Mouse (Mus musculus): Measurements from ENCODE around the gene Dglucy. TPM values are rescaled to one million over a fixed set of nuclear protein-coding genes. Genes with fewer than 3 reads are reported as not detected.
"Not testable (repeated sequence)": the region's sequence is repeated elsewhere in the genome, so short reads cannot be mapped to it uniquely, and the experiment has no call there.

Dglucy gene
- total and polyA plus RNA-seq, 3 experiments = 0.09 to 0.27 TPM; not detected in 1

GRCm38 (mm10) chr12:100789981-100790550 is 11.2 kb downstream of the Dglucy start:
- H3K9me3 ChIP-seq (replicated peaks) = no peaks in the 10 kb centered on the region
- TF ChIP-seq TAL1 (conservative IDR thresholded peaks at IDR 0.05; ENCODE audit: low read depth, low read length) (no peak), POLR2AphosphoS5 (IDR thresholded peaks at IDR 0.05; ENCODE audit: insufficient replicate concordance, low read depth, low read length) (no peak)
- no peak overlapping the region for H3K4me3 ChIP-seq (ENCODE audit: low read depth, low read length)
- H3K27me3 ChIP-seq (ENCODE audit: insufficient read depth, low read length) = peaks cover 69% of the 10 kb centered on the region
- DNase-seq (ENCODE audit: low spot score) (no peak), ATAC-seq (ENCODE audit: extremely low read depth, insufficient number of reproducible peaks, low FRiP score, poor library complexity, severe bottlenecking) (no peak)
- H3K4me1 ChIP-seq (ENCODE audit: insufficient read depth, low read depth, low read length) = peaks cover 11% of the 10 kb centered on the region
- no peaks in the 10 kb centered on the region for H3K36me3 ChIP-seq (replicated peaks)

GRCm38 (mm10) chr12:100791425-100791824 is 12.6 kb downstream of the Dglucy start:
- Histone ChIP-seq H3K9me3 (replicated peaks) (no peaks in the 10 kb centered on the region), H3K4me3 (ENCODE audit: low read depth, low read length) (no peak overlapping the region), H3K27me3 (ENCODE audit: insufficient read depth, low read length) (peaks cover 63% of the 10 kb centered on the region), H3K36me3 (replicated peaks) (no peaks in the 10 kb centered on the region), H3K4me1 (ENCODE audit: insufficient read depth, low read depth, low read length) (peaks cover 5% of the 10 kb centered on the region)
- ATAC-seq (ENCODE audit: extremely low read depth, insufficient number of reproducible peaks, low FRiP score, poor library complexity, severe bottlenecking) = no peak
- no peak for DNase-seq (ENCODE audit: low spot score)
- TF ChIP-seq GATA2 (IDR thresholded peaks at IDR 0.05; ENCODE audit: borderline replicate concordance, low read depth, low read length) (no peak), POLR2AphosphoS5 (IDR thresholded peaks at IDR 0.05; ENCODE audit: insufficient replicate concordance, low read depth, low read length) (no peak), CTCF (IDR thresholded peaks at IDR 0.05; ENCODE audit: low read depth, low read length) (no peak)

GRCm38 (mm10) chr12:100794450-100795230 is 15.8 kb downstream of the Dglucy start:
- no peak for DNase-seq (ENCODE audit: low spot score)
- no peak for ATAC-seq (ENCODE audit: extremely low read depth, insufficient number of reproducible peaks, low FRiP score, poor library complexity, severe bottlenecking)
- Histone ChIP-seq H3K36me3 (replicated peaks) (no peaks in the 10 kb centered on the region), H3K4me3 (ENCODE audit: low read depth, low read length) (no peak overlapping the region), H3K4me1 (ENCODE audit: insufficient read depth, low read depth, low read length) (peaks cover 5% of the 10 kb centered on the region), H3K27me3 (ENCODE audit: insufficient read depth, low read length) (peaks cover 41% of the 10 kb centered on the region), H3K9me3 (replicated peaks) (no peaks in the 10 kb centered on the region)
- TF ChIP-seq GATA2 (IDR thresholded peaks at IDR 0.05; ENCODE audit: borderline replicate concordance, low read depth, low read length) (no peak), POLR2AphosphoS5 (IDR thresholded peaks at IDR 0.05; ENCODE audit: insufficient replicate concordance, low read depth, low read length) (no peak)

- Histone ChIP-seq H3K4me3 (ENCODE audit: low read depth, low read length) (no peak overlapping the region), H3K9me3 (replicated peaks) (no peaks in the 10 kb centered on the region), H3K27me3 (ENCODE audit: insufficient read depth, low read length) (peaks cover 34% of the 10 kb centered on the region), H3K4me1 (ENCODE audit: insufficient read depth, low read depth, low read length) (peaks cover 5% of the 10 kb centered on the region), H3K36me3 (replicated peaks) (no peaks in the 10 kb centered on the region)
- ATAC-seq (ENCODE audit: extremely low read depth, insufficient number of reproducible peaks, low FRiP score, poor library complexity, severe bottlenecking) = no peak
- no peak for DNase-seq (ENCODE audit: low spot score)
- TF ChIP-seq GATA1 (IDR thresholded peaks at IDR 0.05; ENCODE audit: borderline replicate concordance, low read length) (no peak), CTCF (IDR thresholded peaks at IDR 0.05; ENCODE audit: low read depth, low read length) (no peak), TAL1 (conservative IDR thresholded peaks at IDR 0.05; ENCODE audit: low read depth, low read length) (no peak), POLR2AphosphoS5 (IDR thresholded peaks at IDR 0.05; ENCODE audit: insufficient replicate concordance, low read depth, low read length) (no peak), GATA2 (IDR thresholded peaks at IDR 0.05; ENCODE audit: borderline replicate concordance, low read depth, low read length) (no peak)
Observed at GRCm38 (mm10) chr12:100795390-100796036, 16.7 kb downstream of the Dglucy start.

GRCm38 (mm10) chr12:100803391-100803790 is 24.5 kb downstream of the Dglucy start:
- not testable (repeated sequence) for ATAC-seq (ENCODE audit: extremely low read depth, insufficient number of reproducible peaks, low FRiP score, poor library complexity, severe bottlenecking); H3K9me3 ChIP-seq (replicated peaks); H3K4me1 ChIP-seq (ENCODE audit: insufficient read depth, low read depth, low read length); DNase-seq (ENCODE audit: low spot score); H3K4me3 ChIP-seq (ENCODE audit: low read depth, low read length); H3K36me3 ChIP-seq (replicated peaks)
- peaks cover 21% of the 10 kb centered on the region for H3K27me3 ChIP-seq (ENCODE audit: insufficient read depth, low read length)

- no peaks in the 10 kb centered on the region for H3K36me3 ChIP-seq (replicated peaks)
- DNase-seq (ENCODE audit: low spot score) (no peak), ATAC-seq (ENCODE audit: extremely low read depth, insufficient number of reproducible peaks, low FRiP score, poor library complexity, severe bottlenecking) (no peak)
- TF ChIP-seq TAL1 (conservative IDR thresholded peaks at IDR 0.05; ENCODE audit: low read depth, low read length) = no peak
- no peak for TF ChIP-seq GATA2 (IDR thresholded peaks at IDR 0.05; ENCODE audit: borderline replicate concordance, low read depth, low read length)
- no peak for TF ChIP-seq CTCF (IDR thresholded peaks at IDR 0.05; ENCODE audit: low read depth, low read length)
- TF ChIP-seq GATA1 (IDR thresholded peaks at IDR 0.05; ENCODE audit: borderline replicate concordance, low read length) = no peak
- no peak for TF ChIP-seq POLR2AphosphoS5 (IDR thresholded peaks at IDR 0.05; ENCODE audit: insufficient replicate concordance, low read depth, low read length)
- H3K4me1 ChIP-seq (ENCODE audit: insufficient read depth, low read depth, low read length) = no peaks in the 10 kb centered on the region
- H3K9me3 ChIP-seq (replicated peaks) = no peaks in the 10 kb centered on the region
- no peak overlapping the region for H3K4me3 ChIP-seq (ENCODE audit: low read depth, low read length)
- peaks cover 34% of the 10 kb centered on the region for H3K27me3 ChIP-seq (ENCODE audit: insufficient read depth, low read length)
Observed at GRCm38 (mm10) chr12:100807280-100807679, 28.4 kb downstream of the Dglucy start.
